Mouse (Mus musculus) kidney, embryonic 14.5 days (tissue): ENCODE data around the gene Palmd. TPM values are rescaled to one million over a fixed set of nuclear protein-coding genes. Genes with fewer than 3 reads are reported as not detected.

Experiments used
- ATAC-seq: fragments of 200-750 bp; cut with Nextera tagmentation; 2 replicates; pipeline ENCODE4 v1.8.0; 2017; ENCODE audit warnings: moderate number of reproducible peaks, mild to moderate bottlenecking, moderate TSS enrichment, moderate library complexity; ENCODE audit not compliant: low FRiP score, low TSS enrichment
- H3K27ac ChIP-seq: fragments of 300-500 bp; sonication (generic); 2 replicates; pipeline ENCODE4 v1.5.1; 2014; ENCODE audit warnings: low read depth, mild to moderate bottlenecking, low read length, moderate library complexity, mixed read lengths
- H3K27me3 ChIP-seq: fragments of 300-500 bp; sonication (generic); 2 replicates; pipeline ENCODE4 v1.6.1; 2014; ENCODE audit warnings: mild to moderate bottlenecking, low read length; ENCODE audit not compliant: control insufficient read depth, insufficient read depth
- H3K36me3 ChIP-seq: fragments of 300-500 bp; sonication (generic); 2 replicates; pipeline ENCODE4 v1.6.1; 2014; ENCODE audit warnings: low read length, mixed read lengths; ENCODE audit not compliant: control insufficient read depth, insufficient read depth
- H3K4me1 ChIP-seq: fragments of 300-500 bp; sonication (generic); 2 replicates; pipeline ENCODE4 v1.6.1; 2014; ENCODE audit warnings: low read length, mixed read lengths; ENCODE audit not compliant: control insufficient read depth, insufficient read depth
- H3K4me2 ChIP-seq: fragments of 300-500 bp; sonication (generic); replicated peaks from 2 replicates; pipeline ENCODE4 v1.6.1; 2014; ENCODE audit warnings: low read depth, mild to moderate bottlenecking, low read length
- H3K4me3 ChIP-seq: fragments of 300-500 bp; sonication (generic); 2 replicates; pipeline ENCODE4 v1.5.1; 2014; ENCODE audit warnings: mild to moderate bottlenecking, low read length
- H3K9ac ChIP-seq: fragments of 300-500 bp; sonication (generic); 2 replicates; pipeline ENCODE4 v1.6.1; 2014; ENCODE audit warnings: low read depth, mild to moderate bottlenecking, low read length, moderate library complexity
- H3K9me3 ChIP-seq: fragments of 300-500 bp; sonication (generic); 2 replicates; pipeline ENCODE4 v1.6.1; 2016; ENCODE audit warnings: low read length; ENCODE audit not compliant: control insufficient read depth
- WGBS: fragments of 180-500 bp; shearing (Covaris S2); extraction: QIAGEN DNeasy Blood & Tissue Kit; methylation state at CpG from one replicate; pipeline ENCODE4 v1.1.7; 2014; 5-methylcytosine and 5-hydroxymethylcytosine counted together
- polyA plus RNA-seq: library from polyadenylated mRNA; unstranded; fragments of >200 nt; fragmentation: Nextera tagmentation; extraction: Ambion mirVana; gene quantifications from 2 replicates; pipeline ENCODE4 v1.2.1, GENCODE M21; 2014

The Palmd gene
- polyA plus RNA-seq, 1 experiment from 2014 or later, result 1.7 TPM

DNA sequence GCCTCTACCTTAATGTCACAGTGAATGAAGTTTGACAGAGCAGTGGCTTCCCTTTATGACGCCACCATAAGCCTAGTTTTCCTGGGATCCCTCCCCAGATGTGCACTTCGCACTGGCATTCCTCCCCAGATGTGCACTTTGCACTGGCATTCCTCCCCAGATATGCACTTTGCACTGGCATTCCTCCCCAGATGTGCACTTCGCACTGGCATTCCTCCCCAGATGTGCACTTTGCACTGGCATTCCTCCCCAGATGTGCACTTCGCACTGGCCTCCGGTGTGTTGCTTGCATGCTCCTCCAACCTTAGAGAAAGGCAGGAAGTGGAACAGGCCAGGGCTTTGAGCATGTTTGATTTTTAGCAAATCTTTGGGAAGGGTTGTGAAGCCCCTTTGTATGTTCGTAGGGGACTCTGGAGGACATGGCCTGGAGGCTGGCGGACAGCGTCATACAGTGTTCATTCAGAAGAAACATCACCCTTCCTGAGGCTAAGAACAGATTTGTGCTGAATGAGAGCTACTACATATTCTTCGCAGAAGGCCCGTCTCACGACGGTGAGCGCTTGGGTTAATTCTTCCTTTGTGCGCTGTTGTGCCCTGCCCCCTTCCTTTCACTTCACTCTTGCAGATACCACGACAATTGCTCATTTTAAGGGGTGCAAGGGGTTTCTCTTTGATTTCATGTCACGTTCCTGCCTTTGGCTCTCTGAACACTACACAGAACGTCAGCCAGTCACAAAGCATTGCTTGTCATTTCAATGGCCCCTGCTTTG is 77.2 kb downstream of the Palmd start:
- 89% methylated on average over 17 of the region's 17 CpGs for WGBS
- no peaks in the 10 kb centered on the region for H3K36me3 ChIP-seq

DNA sequence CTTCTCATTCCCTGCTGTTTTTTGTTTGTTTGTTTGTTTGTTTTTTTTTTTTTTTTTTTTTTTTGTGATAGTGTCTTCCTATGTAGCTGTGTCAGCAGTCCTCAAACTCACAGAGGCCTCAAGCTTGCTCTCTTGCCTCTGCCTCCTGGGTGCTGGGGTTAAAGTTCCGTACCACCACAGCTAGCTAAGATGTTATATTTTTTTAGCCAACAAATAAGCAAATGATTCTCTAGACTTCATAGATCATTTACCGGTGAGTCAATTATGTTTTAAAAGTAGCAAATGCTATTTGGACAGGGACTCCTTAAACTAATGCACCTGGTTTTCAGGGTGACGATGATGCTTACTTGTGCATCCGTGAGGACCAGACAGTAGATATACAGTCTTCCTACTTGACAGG is 78.2 kb downstream of the Palmd start:
- Histone ChIP-seq H3K27ac (no peak overlapping the region), H3K27me3 (no peaks in the 10 kb centered on the region), H3K4me2 (no peak overlapping the region), H3K36me3 (no peaks in the 10 kb centered on the region), H3K9ac (no peak overlapping the region), H3K4me3 (no peak overlapping the region), H3K4me1 (no peaks in the 10 kb centered on the region), H3K9me3 (no peaks in the 10 kb centered on the region)
- WGBS, result 95% methylated on average over 4 of the region's 4 CpGs
- no peak for ATAC-seq

More for the DNA sequence above, 77.2 kb downstream of the Palmd start:
- no peaks in the 10 kb centered on the region for H3K27me3 ChIP-seq
- H3K4me1 ChIP-seq, result no peaks in the 10 kb centered on the region
- no peaks in the 10 kb centered on the region for H3K9me3 ChIP-seq
- no peak overlapping the region for H3K9ac ChIP-seq
- H3K4me3 ChIP-seq, result no peak overlapping the region
- no peak overlapping the region for H3K4me2 ChIP-seq
- ATAC-seq, result no peak
- no peak overlapping the region for H3K27ac ChIP-seq

GRCm38 (mm10) chr3:116889358-116889757 is 79.4 kb downstream of the Palmd start:
- Histone ChIP-seq H3K9ac (no peak overlapping the region), H3K9me3 (no peaks in the 10 kb centered on the region), H3K4me3 (no peak overlapping the region), H3K27ac (no peak overlapping the region), H3K27me3 (no peaks in the 10 kb centered on the region), H3K4me2 (no peak overlapping the region), H3K4me1 (no peaks in the 10 kb centered on the region), H3K36me3 (no peaks in the 10 kb centered on the region; the same call in 1 of the 2 replicates)
- WGBS, result 90% methylated on average over 7 of the region's 7 CpGs
- ATAC-seq, result no peak

DNA sequence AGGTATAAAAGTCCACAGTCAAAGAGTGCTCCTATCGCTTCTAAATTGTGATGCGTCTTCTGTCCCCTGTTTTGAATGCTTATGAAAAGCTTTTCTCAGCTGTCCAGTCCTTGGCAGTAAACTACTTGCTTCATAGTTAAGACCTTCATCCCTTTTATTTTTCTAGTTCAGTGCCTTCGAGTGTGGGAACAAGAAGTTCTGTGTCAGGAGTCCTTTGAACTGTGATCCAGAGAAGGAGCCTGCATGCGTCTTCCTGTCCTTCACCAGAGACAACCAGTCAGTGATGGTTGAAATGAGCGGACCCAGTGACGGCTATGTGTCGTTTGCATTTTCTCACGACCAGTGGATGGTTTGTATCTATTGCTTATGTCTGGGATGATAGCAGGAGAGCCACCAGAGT is 83.8 kb downstream of the Palmd start:
- no peak overlapping the region for H3K9ac ChIP-seq
- no peak for ATAC-seq
- no peaks in the 10 kb centered on the region; the same call in 1 of the 2 replicates for H3K36me3 ChIP-seq
- 93% methylated on average over 8 of the region's 8 CpGs for WGBS
- H3K27me3 ChIP-seq, result no peaks in the 10 kb centered on the region
- no peaks in the 10 kb centered on the region for H3K9me3 ChIP-seq
- H3K4me2 ChIP-seq, result no peak overlapping the region
- no peak overlapping the region for H3K4me3 ChIP-seq
- no peak overlapping the region for H3K27ac ChIP-seq
- no peaks in the 10 kb centered on the region for H3K4me1 ChIP-seq

DNA sequence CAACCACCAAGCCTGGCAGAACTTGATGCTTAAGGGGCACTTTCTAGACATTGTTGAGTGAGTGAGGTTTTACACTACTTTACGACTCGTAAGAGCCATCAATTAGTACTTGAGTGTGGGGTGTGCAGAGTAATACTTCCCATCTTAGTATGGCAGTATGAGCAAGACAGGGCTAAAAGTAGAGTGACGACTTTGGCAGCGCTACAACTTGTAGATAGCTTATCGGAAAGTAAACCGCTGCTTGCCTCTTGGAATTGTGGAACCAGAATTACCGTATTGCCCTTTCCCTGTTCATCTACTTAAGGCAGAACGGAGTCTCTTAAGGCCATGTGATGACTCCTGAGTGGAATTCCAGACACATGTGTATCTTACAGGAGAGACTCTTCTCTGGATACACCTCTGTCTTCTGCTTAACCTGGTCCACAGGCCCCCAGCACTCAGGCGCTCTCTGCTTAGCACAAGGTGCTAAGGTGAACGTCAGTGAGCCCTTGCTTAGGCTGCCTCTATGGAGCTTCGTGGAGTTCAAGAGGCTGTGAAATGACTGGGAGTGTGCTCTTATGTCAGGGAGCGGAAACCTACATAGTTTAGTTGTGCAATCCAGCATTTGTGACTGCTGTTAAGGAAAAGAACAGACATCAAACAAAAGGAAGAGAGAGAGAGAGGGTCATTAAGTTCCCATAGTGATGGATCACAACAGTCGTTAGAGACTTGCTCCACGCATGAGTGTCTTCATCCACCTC is 86.4 kb downstream of the Palmd start:
- H3K4me2 ChIP-seq, result no peak overlapping the region
- H3K27ac ChIP-seq, result no peak overlapping the region
- no peak overlapping the region for H3K9ac ChIP-seq
- 79% methylated on average over 14 of the region's 14 CpGs for WGBS
- H3K4me1 ChIP-seq, result no peaks in the 10 kb centered on the region
- no peaks in the 10 kb centered on the region for H3K27me3 ChIP-seq
- no peak overlapping the region for H3K4me3 ChIP-seq
- no peak for ATAC-seq
- H3K36me3 ChIP-seq, result no peaks in the 10 kb centered on the region; the same call in 1 of the 2 replicates
- H3K9me3 ChIP-seq, result no peaks in the 10 kb centered on the region

DNA sequence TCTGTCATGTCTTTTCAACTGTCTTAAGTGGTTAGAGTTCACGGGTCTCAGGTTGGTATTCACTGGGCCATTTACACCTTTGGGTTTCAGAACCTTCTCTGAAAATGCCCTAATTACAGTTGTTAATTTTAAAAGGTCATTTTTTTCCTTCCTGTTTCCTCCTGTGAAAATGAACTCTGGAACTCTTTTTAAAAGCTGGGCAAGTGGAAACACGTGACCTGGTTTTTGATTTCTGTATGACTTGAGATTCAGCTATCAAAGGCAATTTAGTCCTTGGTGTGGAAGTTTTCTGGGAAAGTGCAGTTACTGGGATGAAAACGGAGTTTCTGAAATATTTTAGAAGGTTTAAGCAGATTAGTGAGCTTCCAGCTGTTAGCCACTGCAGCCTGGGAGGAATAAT is 98.4 kb downstream of the Palmd start:
- Histone ChIP-seq H3K4me1 (no peaks in the 10 kb centered on the region), H3K4me2 (no peak overlapping the region), H3K9ac (no peak overlapping the region), H3K27ac (no peak overlapping the region), H3K4me3 (no peak overlapping the region), H3K36me3 (no peaks in the 10 kb centered on the region), H3K27me3 (no peaks in the 10 kb centered on the region), H3K9me3 (no peaks in the 10 kb centered on the region)
- ATAC-seq, result no peak
- 69% methylated on average over 3 of the region's 3 CpGs for WGBS

Other genes starting within 250 kb of the Palmd start
- 13.0 and 22.2 TPM in 2 replicates for gene Agl, start 160.8 kb downstream of the Palmd start, polyA plus RNA-seq
- 20.2 and 21.2 TPM in 2 replicates for gene Frrs1, start 109.5 kb downstream of the Palmd start, polyA plus RNA-seq
- gene 4930455H04Rik, start 720 bp downstream of the Palmd start, polyA plus RNA-seq, result not detected in 2 replicates